Mouse (Mus musculus): ENCODE measurements at regions not wholly inside any gene's neighbourhood (a gene's known extent, or its start where the extent isn't known, plus 50 kb on each side); places are given as distances from the start of the nearest gene placed in this dataset.

DNA sequence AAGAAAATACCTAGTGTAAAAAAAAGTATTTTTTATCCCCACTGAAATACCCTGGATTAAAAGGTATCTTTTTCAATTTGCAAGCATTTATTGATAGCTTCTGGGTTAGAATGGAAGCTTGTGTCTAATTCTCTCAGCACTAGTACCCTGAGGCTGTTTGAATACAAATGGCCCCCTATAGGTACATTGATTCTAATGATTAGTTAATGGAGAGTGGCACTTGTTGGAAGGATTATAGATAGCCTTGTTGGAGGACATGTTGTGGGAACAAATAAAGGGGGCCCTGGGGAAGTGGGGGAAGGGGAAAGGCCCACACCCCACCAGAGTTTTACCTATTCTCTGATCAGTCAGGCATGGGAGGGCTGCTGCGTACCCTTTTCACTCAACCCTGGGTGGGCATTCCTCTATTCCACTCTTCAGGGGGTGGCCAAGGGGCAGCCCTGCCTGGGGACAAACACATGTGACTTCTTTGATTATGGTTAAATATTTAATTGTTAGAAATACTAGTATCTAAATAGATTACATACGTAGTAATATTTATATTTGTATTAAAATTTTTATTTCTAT lies 524.3 kb upstream of the Fam174a start:
- H3K9ac ChIP-seq (ENCODE audit: control insufficient read depth, low read depth, low read length, poor library complexity, severe bottlenecking), result no peak overlapping the region

GRCm38 (mm10) chr1:94790604-94791003 lies 522.8 kb upstream of the Fam174a start:
- Histone ChIP-seq H3K36me3 (ENCODE audit: control insufficient read depth in 1 of 2, insufficient read depth in 2 of 2, low read length in 2 of 2) (peaks cover 0 to 8% of the 10 kb centered on the region in 2 experiments; a peak in 2 of 4 replicates), H3K4me3 (ENCODE audit: control insufficient read depth in 1 of 2, insufficient read depth in 1 of 2, low read depth in 2 of 2, low read length in 2 of 2) (peak overlapping the region; percentile 2 to 30; a peak in 2 of 4 replicates), H3K4me1 (ENCODE audit: control insufficient read depth in 1 of 2, insufficient read depth in 2 of 2, low read length in 2 of 2) (peaks cover 0 to 6% of the 10 kb centered on the region in 2 experiments; a peak in 2 of 4 replicates), H3K79me2 (ENCODE audit: control insufficient read depth, insufficient read depth, low read length, poor library complexity) (no peaks in the 10 kb centered on the region), H3K9me3 (replicated peaks; ENCODE audit: insufficient read depth, low read length) (no peaks in the 10 kb centered on the region), H3K27ac (ENCODE audit: control insufficient read depth, low read depth, low read length) (peak overlapping the region; percentile 51), H3K9ac (ENCODE audit: control insufficient read depth, low read depth, low read length, poor library complexity, severe bottlenecking) (0 out of 2 replicates have a peak overlapping the region, but pooled peaks have one; percentile 20), H3K27me3 (ENCODE audit: control insufficient read depth in 1 of 2, insufficient read depth in 2 of 2, low read length in 2 of 2) (no peaks in the 10 kb centered on the region)
- no peak for TF ChIP-seq JUND (IDR thresholded peaks at IDR 0.05; ENCODE audit: low read depth, low read length)
- TF ChIP-seq ZNF384 (IDR thresholded peaks at IDR 0.05; ENCODE audit: low read depth, low read length), result peak; percentile 89
- DNase-seq (ENCODE audit: low read depth, low spot score), result no peak

More for the DNA sequence above, 524.3 kb upstream of the Fam174a start:
- TF ChIP-seq ELF1 (IDR thresholded peaks at IDR 0.05; ENCODE audit: low read depth, low read length) (no peak), GABPA (IDR thresholded peaks at IDR 0.05; ENCODE audit: low read depth, low read length) (no peak), RAD21 (IDR thresholded peaks at IDR 0.05; ENCODE audit: low read depth, low read length) (no peak), TBP (IDR thresholded peaks at IDR 0.05; ENCODE audit: low read depth, low read length) (no peak), ZC3H11A (IDR thresholded peaks at IDR 0.05; ENCODE audit: low read depth, low read length) (no peak), E2F4 (IDR thresholded peaks at IDR 0.05; ENCODE audit: borderline replicate concordance, low read depth, low read length) (no peak), USF2 (IDR thresholded peaks at IDR 0.05; ENCODE audit: borderline replicate concordance in 1 of 2, insufficient read depth in 1 of 2, low read depth in 1 of 2, low read length in 2 of 2) (no peak), POLR2A (IDR thresholded peaks at IDR 0.05; ENCODE audit: control insufficient read depth in 1 of 2, insufficient read depth in 1 of 2, low read depth in 1 of 2, low read length in 2 of 2, poor library complexity in 1 of 2) (no peak), BHLHE40 (IDR thresholded peaks at IDR 0.05; ENCODE audit: borderline replicate concordance, low read depth, low read length) (no peak), MAZ (IDR thresholded peaks at IDR 0.05; ENCODE audit: low read depth, low read length) (no peak)
- Histone ChIP-seq H3K36me3 (ENCODE audit: control insufficient read depth in 1 of 2, insufficient read depth in 2 of 2, low read length in 2 of 2) (peaks cover 0 to 8% of the 10 kb centered on the region in 2 experiments; a peak in 2 of 4 replicates), H3K4me3 (ENCODE audit: control insufficient read depth in 1 of 2, insufficient read depth in 1 of 2, low read depth in 2 of 2, low read length in 2 of 2) (no peak overlapping the region), H3K9me3 (replicated peaks; ENCODE audit: insufficient read depth, low read length) (no peaks in the 10 kb centered on the region), H3K27me3 (ENCODE audit: control insufficient read depth in 1 of 2, insufficient read depth in 2 of 2, low read length in 2 of 2) (no peaks in the 10 kb centered on the region), H3K79me2 (ENCODE audit: control insufficient read depth, insufficient read depth, low read length, poor library complexity) (no peaks in the 10 kb centered on the region), H3K27ac (ENCODE audit: control insufficient read depth, low read depth, low read length) (no peak overlapping the region), H3K4me1 (ENCODE audit: control insufficient read depth in 1 of 2, insufficient read depth in 2 of 2, low read length in 2 of 2) (peaks cover 0 to 6% of the 10 kb centered on the region in 2 experiments; a peak in 2 of 4 replicates)
- no peak for DNase-seq (ENCODE audit: low read depth, low spot score)

DNA sequence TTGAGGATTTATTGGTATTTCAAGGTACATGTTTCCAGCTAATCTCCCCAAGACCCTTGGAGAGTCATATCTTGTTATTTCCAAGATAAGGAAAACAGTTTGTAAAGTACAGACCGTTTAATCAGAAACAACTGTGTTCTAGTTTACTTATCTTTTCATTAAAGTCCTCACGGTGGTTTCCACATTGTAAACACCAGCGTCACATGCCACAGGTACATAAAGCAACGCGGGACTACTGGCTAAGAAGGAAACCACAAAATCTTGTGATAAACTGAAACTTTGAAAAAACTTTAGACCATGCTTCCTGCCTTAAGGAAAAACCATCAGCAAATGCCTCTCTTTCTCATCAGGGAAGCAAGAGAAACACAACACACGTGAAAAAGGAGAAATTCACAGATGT lies 522.4 kb upstream of the Fam174a start:
- Histone ChIP-seq H3K9me3 (replicated peaks; ENCODE audit: insufficient read depth, low read length) (no peaks in the 10 kb centered on the region), H3K27ac (ENCODE audit: control insufficient read depth, low read depth, low read length) (peak overlapping the region; percentile 51), H3K27me3 (ENCODE audit: control insufficient read depth in 1 of 2, insufficient read depth in 2 of 2, low read length in 2 of 2) (no peaks in the 10 kb centered on the region), H3K36me3 (ENCODE audit: control insufficient read depth in 1 of 2, insufficient read depth in 2 of 2, low read length in 2 of 2) (peaks cover 0 to 8% of the 10 kb centered on the region in 2 experiments; a peak in 2 of 4 replicates), H3K4me1 (ENCODE audit: control insufficient read depth in 1 of 2, insufficient read depth in 2 of 2, low read length in 2 of 2) (peaks cover 0 to 6% of the 10 kb centered on the region in 2 experiments; a peak in 2 of 4 replicates), H3K79me2 (ENCODE audit: control insufficient read depth, insufficient read depth, low read length, poor library complexity) (no peaks in the 10 kb centered on the region), H3K4me3 (ENCODE audit: control insufficient read depth in 1 of 2, insufficient read depth in 1 of 2, low read depth in 2 of 2, low read length in 2 of 2) (peak overlapping the region; percentile 30 to 48), H3K9ac (ENCODE audit: control insufficient read depth, low read depth, low read length, poor library complexity, severe bottlenecking) (peak overlapping the region; percentile 37)
- DNase-seq (ENCODE audit: low read depth, low spot score), result peak; percentile 77
- TF ChIP-seq EP300 (IDR thresholded peaks at IDR 0.05; ENCODE audit: low read depth in 1 of 2, low read length in 2 of 2), result peak; percentile 92 to 94
- TF ChIP-seq ELF1 (IDR thresholded peaks at IDR 0.05; ENCODE audit: low read depth, low read length), result no peak
- TF ChIP-seq MEF2A (IDR thresholded peaks at IDR 0.05; ENCODE audit: extremely low read depth, insufficient replicate concordance, low read depth, low read length, poor library complexity, severe bottlenecking), result no peak
- peak; percentile 72 for TF ChIP-seq ZNF384 (IDR thresholded peaks at IDR 0.05; ENCODE audit: low read depth, low read length)
- peak; percentile 90 for TF ChIP-seq TCF12 (IDR thresholded peaks at IDR 0.05; ENCODE audit: low read depth, low read length)
- TF ChIP-seq MAFK (IDR thresholded peaks at IDR 0.05; ENCODE audit: borderline replicate concordance, low read depth, low read length), result no peak; the same call in 1 of the 2 replicates
- TF ChIP-seq SIN3A (IDR thresholded peaks at IDR 0.05; ENCODE audit: low read length), result peak; percentile 91
- TF ChIP-seq GATA1 (IDR thresholded peaks at IDR 0.05; ENCODE audit: low read depth, low read length), result peak; percentile 87
- TF ChIP-seq E2F4 (IDR thresholded peaks at IDR 0.05; ENCODE audit: borderline replicate concordance, low read depth, low read length), result no peak
- peak; percentile 78; the same call in 1 of the 2 replicates for TF ChIP-seq MYC (IDR thresholded peaks at IDR 0.05; ENCODE audit: low read depth, low read length)
- TF ChIP-seq USF1 (IDR thresholded peaks at IDR 0.05; ENCODE audit: low read depth, low read length), result peak; percentile 84
- TF ChIP-seq CHD2 (IDR thresholded peaks at IDR 0.05; ENCODE audit: low read length), result peak; percentile 57
- no peak for TF ChIP-seq JUND (IDR thresholded peaks at IDR 0.05; ENCODE audit: low read depth, low read length)
- TF ChIP-seq MAX (IDR thresholded peaks at IDR 0.05; ENCODE audit: low read length), result peak; percentile 82
- peak; percentile 77 for TF ChIP-seq RCOR1 (IDR thresholded peaks at IDR 0.05; ENCODE audit: low read depth, low read length)
- peak; percentile 84 for TF ChIP-seq MXI1 (IDR thresholded peaks at IDR 0.05; ENCODE audit: low read depth, low read length)
